Mouse (Mus musculus) heart, adult 8-10 months (tissue): ENCODE measurements around the gene Mkrn2. TPM values are rescaled to one million over a fixed set of nuclear protein-coding genes. Genes with fewer than 3 reads are reported as not detected.

ENCODE experiments used
- total RNA-seq, 4 experiments: library from RNA; stranded (reverse); gene quantifications; 2 replicates each; pipeline ENCODE4 v1.2.4; 2022

Gene Mkrn2
- total RNA-seq, 4 experiments from 2014 or later = 35.2 to 42.7 (median 39.5) TPM

Other genes with a start within 250 kb of the Mkrn2 start
- 10 to 100 TPM in 3 of 4 experiments, 1 to 10 TPM in 1; 9.5 to 13.5 (median 12.3) TPM for gene Pparg, start 241.0 kb upstream of the Mkrn2 start, total RNA-seq
- 10 to 100 TPM in 1 of 4 experiments, 1 to 10 TPM in 3; 7.5 to 12.0 (median 7.6) TPM for gene Tsen2, start 57.2 kb upstream of the Mkrn2 start, total RNA-seq
- gene Mkrn2os, start 9.3 kb upstream of the Mkrn2 start, total RNA-seq = 1 to 10 TPM in 1 of 4 experiments, under 1 TPM in 3; 0.52 to 1.1 (median 0.71) TPM
- gene Raf1, start 74.7 kb downstream of the Mkrn2 start, total RNA-seq = 100 to 1,000 TPM in 3 of 4 experiments, 10 to 100 TPM in 1; 97.6 to 104 (median 102) TPM
- 1 to 10 TPM in 1 of 4 experiments, under 1 TPM in 3; 0.41 to 1.0 (median 0.60) TPM for gene Tmem40, start 160.5 kb downstream of the Mkrn2 start, total RNA-seq
- gene Cand2, start 172.6 kb downstream of the Mkrn2 start, total RNA-seq = 10 to 100 TPM; 77.2 to 97.7 (median 87.6) TPM
- gene Rpl32, start 206.8 kb downstream of the Mkrn2 start, total RNA-seq = 100 to 1,000 TPM; 586 to 697 (median 628) TPM
- under 1 TPM; 0.20 to 0.53 (median 0.36) TPM for gene Efcab12, start 236.5 kb downstream of the Mkrn2 start, total RNA-seq